Mouse (Mus musculus) brown adipose tissue, adult 24 weeks (tissue): Measurements from ENCODE around the gene Fem1b. TPM values are rescaled to one million over a fixed set of nuclear protein-coding genes. Genes with fewer than 3 reads are reported as not detected.

ENCODE experiments used
- H3K27ac ChIP-seq: fragments of 200-500 bp; replicated peaks from 2 replicates; pipeline ENCODE4 v1.5.1; 2012; ENCODE audit warnings: low read depth, mild to moderate bottlenecking, low read length
- H3K4me1 ChIP-seq: fragments of 200-500 bp; 2 replicates; pipeline ENCODE4 v1.6.1; 2012; ENCODE audit warnings: low read length, mixed read lengths; ENCODE audit not compliant: control insufficient read depth, insufficient read depth, insufficient read length
- H3K4me3 ChIP-seq: fragments of 200-500 bp; 2 replicates; pipeline ENCODE4 v1.5.1; 2012; ENCODE audit warnings: low read depth, mild to moderate bottlenecking, low read length, moderate library complexity; ENCODE audit not compliant: insufficient read depth
- polyA plus RNA-seq: library from polyadenylated mRNA; stranded (reverse); fragments of >200 nt; gene quantifications from 2 replicates; pipeline ENCODE4 v1.2.4, GENCODE M21; 2012; ENCODE audit not compliant: missing spikeins, insufficient read depth, insufficient read length

The Fem1b gene
- polyA plus RNA-seq, 1 experiment = 5.9 TPM

DNA sequence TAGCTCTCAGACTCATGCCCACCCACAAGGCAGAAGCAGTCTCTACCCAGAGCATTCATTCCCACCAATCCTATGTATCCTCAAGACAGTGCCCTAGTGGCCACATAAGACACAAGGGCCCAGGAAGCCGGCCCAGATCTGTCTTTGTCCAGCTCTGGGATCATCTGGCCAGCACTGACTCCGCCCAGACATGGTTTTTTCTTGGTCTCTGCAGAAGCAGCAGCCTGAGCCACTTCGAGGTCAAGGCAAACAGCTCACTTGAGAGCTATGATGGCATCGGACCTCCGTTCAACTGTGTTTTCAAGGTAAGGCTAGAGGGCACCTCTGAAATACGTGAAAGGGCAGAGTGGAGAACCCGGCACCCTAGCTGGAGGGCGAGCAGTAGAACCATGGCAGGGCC lies 39.0 kb downstream of the Fem1b start:
- Histone ChIP-seq H3K4me1 (no peaks in the 10 kb centered on the region), H3K27ac (no peak overlapping the region), H3K4me3 (no peak overlapping the region)

DNA sequence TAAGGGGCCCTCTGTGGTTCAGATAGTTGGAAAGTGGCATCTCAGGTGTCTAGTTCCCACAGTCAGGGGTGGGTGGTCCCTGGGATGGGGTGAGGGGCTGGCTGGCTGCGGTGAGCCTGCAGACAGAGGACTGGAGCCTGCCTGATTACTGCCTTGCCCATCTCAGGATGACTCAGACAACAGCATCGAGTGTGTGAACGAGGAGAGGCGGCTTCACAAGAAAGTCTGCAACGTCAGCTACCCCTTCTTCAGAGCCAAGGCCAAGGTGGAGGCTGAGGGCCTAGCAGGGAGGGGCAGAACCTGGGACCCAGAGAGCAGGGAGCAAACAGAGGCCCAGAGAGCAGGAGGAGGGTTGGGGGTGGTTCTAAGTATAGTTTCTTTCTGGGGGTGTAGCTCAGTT lies 43.4 kb downstream of the Fem1b start:
- H3K27ac ChIP-seq = no peak overlapping the region
- no peak overlapping the region for H3K4me3 ChIP-seq
- no peaks in the 10 kb centered on the region for H3K4me1 ChIP-seq

- H3K4me3 ChIP-seq = no peak overlapping the region
- H3K27ac ChIP-seq = no peak overlapping the region
- H3K4me1 ChIP-seq = no peaks in the 10 kb centered on the region
Observed at GRCm38 (mm10) chr9:62767464-62767863, 44.3 kb downstream of the Fem1b start.

GRCm38 (mm10) chr9:62765346-62765745 lies 46.4 kb downstream of the Fem1b start:
- H3K4me1 ChIP-seq = no peaks in the 10 kb centered on the region
- no peak overlapping the region for H3K4me3 ChIP-seq
- no peak overlapping the region for H3K27ac ChIP-seq

- Histone ChIP-seq H3K4me1 (no peaks in the 10 kb centered on the region), H3K4me3 (no peak overlapping the region), H3K27ac (no peak overlapping the region)
Observed at GRCm38 (mm10) chr9:62763478-62763877, 48.3 kb downstream of the Fem1b start.

- no peak overlapping the region for H3K4me3 ChIP-seq
- H3K4me1 ChIP-seq = no peaks in the 10 kb centered on the region
- H3K27ac ChIP-seq = no peak overlapping the region
Observed at GRCm38 (mm10) chr9:62759601-62760000, 52.1 kb downstream of the Fem1b start.

GRCm38 (mm10) chr9:62758288-62758687 lies 53.4 kb downstream of the Fem1b start:
- Histone ChIP-seq H3K4me3 (no peak overlapping the region), H3K4me1 (no peaks in the 10 kb centered on the region), H3K27ac (no peak overlapping the region)

DNA sequence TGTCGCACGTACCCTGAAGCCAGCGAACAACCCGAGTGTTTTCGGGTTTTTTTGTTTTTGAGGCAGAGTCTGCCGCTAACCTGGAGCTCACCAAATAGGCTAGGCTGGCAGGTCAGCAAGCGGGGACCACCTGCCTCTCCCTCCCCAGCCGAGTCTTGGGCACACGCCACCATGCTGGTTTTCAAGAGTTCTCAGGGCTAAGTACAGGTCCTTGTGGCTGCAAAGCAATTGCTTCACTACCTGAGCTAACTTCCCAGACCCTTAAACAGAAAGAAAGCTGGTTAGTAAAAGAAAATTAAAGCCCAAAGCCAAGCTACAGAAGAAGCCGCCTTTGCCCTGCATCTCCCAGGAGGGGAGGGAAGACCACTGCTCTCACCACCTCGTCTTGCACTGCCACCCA lies 61.4 kb downstream of the Fem1b start:
- Histone ChIP-seq H3K27ac (no peak overlapping the region), H3K4me3 (no peak overlapping the region), H3K4me1 (peaks cover 4% of the 10 kb centered on the region; the same call in 1 of the 2 replicates)

- Histone ChIP-seq H3K4me3 (no peak overlapping the region), H3K4me1 (peaks cover 4% of the 10 kb centered on the region; the same call in 1 of the 2 replicates), H3K27ac (no peak overlapping the region)
Observed at GRCm38 (mm10) chr9:62749666-62750065, 62.1 kb downstream of the Fem1b start.

GRCm38 (mm10) chr9:62746646-62747045 lies 65.1 kb downstream of the Fem1b start:
- Histone ChIP-seq H3K27ac (no peak overlapping the region), H3K4me1 (peaks cover 4% of the 10 kb centered on the region; the same call in 1 of the 2 replicates)

GRCm38 (mm10) chr9:62744558-62745275 lies 67.0 kb downstream of the Fem1b start:
- Histone ChIP-seq H3K4me1 (no peaks in the 10 kb centered on the region), H3K4me3 (no peak overlapping the region)

More at GRCm38 (mm10) chr9:62746646-62747045, 65.1 kb downstream of the Fem1b start:
- no peak overlapping the region for H3K4me3 ChIP-seq

More at GRCm38 (mm10) chr9:62744558-62745275, 67.0 kb downstream of the Fem1b start:
- no peak overlapping the region for H3K27ac ChIP-seq

Other genes with a start within 250 kb of the Fem1b start
- 1.3 and 2.0 TPM in 2 replicates for gene Itga11, start 134.1 kb downstream of the Fem1b start, polyA plus RNA-seq
- gene Cln6, start 26.9 kb upstream of the Fem1b start, polyA plus RNA-seq = 7.1 and 7.5 TPM in 2 replicates
- gene Calml4, start 46.1 kb upstream of the Fem1b start, polyA plus RNA-seq = 3.8 TPM in 1 of 2 replicates, not detected in the other
- gene Pias1, start 176.0 kb upstream of the Fem1b start, polyA plus RNA-seq = 8.9 and 12.3 TPM in 2 replicates